Mouse (Mus musculus): Measurements from ENCODE around the gene 9530077C05Rik. TPM values are rescaled to one million over a fixed set of nuclear protein-coding genes. Genes with fewer than 3 reads are reported as not detected.
"Not testable (repeated sequence)": the region's sequence is repeated elsewhere in the genome, so short reads cannot be mapped to it uniquely, and the experiment has no call there.

The 9530077C05Rik gene
- polyA plus RNA-seq, 1 experiment from 2014 or later: 4.9 TPM

GRCm38 (mm10) chr9:22447213-22447612 is 35.9 kb downstream of the 9530077C05Rik start:
- 74% methylated on average over 5 of the region's 5 CpGs for WGBS
- Histone ChIP-seq H3K27ac (ENCODE audit: low read length) (no peak overlapping the region), H3K9me3 (ENCODE audit: control insufficient read depth, low read length) (no peaks in the 10 kb centered on the region), H3K36me3 (ENCODE audit: control insufficient read depth, insufficient read depth, low read length) (peaks cover 49% of the 10 kb centered on the region), H3K4me1 (replicated peaks; ENCODE audit: control insufficient read depth, insufficient read depth, low read length) (no peaks in the 10 kb centered on the region), H3K27me3 (ENCODE audit: control insufficient read depth, insufficient read depth, low read depth, low read length) (no peaks in the 10 kb centered on the region), H3K9ac (ENCODE audit: low read length) (no peak overlapping the region), H3K4me2 (ENCODE audit: low read depth, low read length) (no peak overlapping the region), H3K4me3 (ENCODE audit: low read length) (no peak overlapping the region)
- no peak for ATAC-seq (ENCODE audit: low read depth)

- ATAC-seq (ENCODE audit: low read depth): no peak
- peaks cover 59% of the 10 kb centered on the region for H3K36me3 ChIP-seq (ENCODE audit: control insufficient read depth, insufficient read depth, low read length)
- H3K4me3 ChIP-seq (ENCODE audit: low read length): no peak overlapping the region
- no peaks in the 10 kb centered on the region for H3K27me3 ChIP-seq (ENCODE audit: control insufficient read depth, insufficient read depth, low read depth, low read length)
- H3K9ac ChIP-seq (ENCODE audit: low read length): no peak overlapping the region
- no peak overlapping the region for H3K4me2 ChIP-seq (ENCODE audit: low read depth, low read length)
- H3K27ac ChIP-seq (ENCODE audit: low read length): no peak overlapping the region
- no peaks in the 10 kb centered on the region for H3K4me1 ChIP-seq (replicated peaks; ENCODE audit: control insufficient read depth, insufficient read depth, low read length)
- H3K9me3 ChIP-seq (ENCODE audit: control insufficient read depth, low read length): no peaks in the 10 kb centered on the region
- 82% methylated on average over 13 of the region's 13 CpGs for WGBS
These were observed 37.1 kb downstream of the 9530077C05Rik start for GRCm38 (mm10) chr9:22448420-22448819.

- Histone ChIP-seq H3K4me2 (ENCODE audit: low read depth, low read length) (no peak overlapping the region), H3K9ac (ENCODE audit: low read length) (no peak overlapping the region), H3K9me3 (ENCODE audit: control insufficient read depth, low read length) (no peaks in the 10 kb centered on the region), H3K27ac (ENCODE audit: low read length) (no peak overlapping the region), H3K4me3 (ENCODE audit: low read length) (no peak overlapping the region), H3K27me3 (ENCODE audit: control insufficient read depth, insufficient read depth, low read depth, low read length) (no peaks in the 10 kb centered on the region), H3K4me1 (replicated peaks; ENCODE audit: control insufficient read depth, insufficient read depth, low read length) (no peaks in the 10 kb centered on the region), H3K36me3 (ENCODE audit: control insufficient read depth, insufficient read depth, low read length) (peaks cover 63% of the 10 kb centered on the region)
- 89% methylated on average over 6 of the region's 6 CpGs for WGBS
- no peak for ATAC-seq (ENCODE audit: low read depth)
These were observed 37.9 kb downstream of the 9530077C05Rik start for GRCm38 (mm10) chr9:22449209-22449608.

- H3K27ac ChIP-seq (ENCODE audit: low read length): no peak overlapping the region
- no peak overlapping the region for H3K4me3 ChIP-seq (ENCODE audit: low read length)
- no peaks in the 10 kb centered on the region for H3K9me3 ChIP-seq (ENCODE audit: control insufficient read depth, low read length)
- 83% methylated on average over 10 of the region's 10 CpGs for WGBS
- peaks cover 75% of the 10 kb centered on the region for H3K36me3 ChIP-seq (ENCODE audit: control insufficient read depth, insufficient read depth, low read length)
- no peak overlapping the region for H3K4me2 ChIP-seq (ENCODE audit: low read depth, low read length)
- H3K9ac ChIP-seq (ENCODE audit: low read length): no peak overlapping the region
- no peak for ATAC-seq (ENCODE audit: low read depth)
- H3K27me3 ChIP-seq (ENCODE audit: control insufficient read depth, insufficient read depth, low read depth, low read length): no peaks in the 10 kb centered on the region
- no peaks in the 10 kb centered on the region for H3K4me1 ChIP-seq (replicated peaks; ENCODE audit: control insufficient read depth, insufficient read depth, low read length)
These were observed 41.4 kb downstream of the 9530077C05Rik start for GRCm38 (mm10) chr9:22452697-22453096.

GRCm38 (mm10) chr9:22453501-22453924 is 42.2 kb downstream of the 9530077C05Rik start:
- H3K27ac ChIP-seq (ENCODE audit: low read length): no peak overlapping the region
- H3K9ac ChIP-seq (ENCODE audit: low read length): no peak overlapping the region
- 77% methylated on average over 10 of the region's 10 CpGs for WGBS
- H3K36me3 ChIP-seq (ENCODE audit: control insufficient read depth, insufficient read depth, low read length): peaks cover 67% of the 10 kb centered on the region
- H3K4me3 ChIP-seq (ENCODE audit: low read length): no peak overlapping the region
- no peak for ATAC-seq (ENCODE audit: low read depth)
- H3K4me1 ChIP-seq (replicated peaks; ENCODE audit: control insufficient read depth, insufficient read depth, low read length): no peaks in the 10 kb centered on the region
- no peaks in the 10 kb centered on the region for H3K27me3 ChIP-seq (ENCODE audit: control insufficient read depth, insufficient read depth, low read depth, low read length)
- no peaks in the 10 kb centered on the region for H3K9me3 ChIP-seq (ENCODE audit: control insufficient read depth, low read length)
- no peak overlapping the region for H3K4me2 ChIP-seq (ENCODE audit: low read depth, low read length)

- 89% methylated on average over 8 of the region's 8 CpGs for WGBS
- peaks cover 65% of the 10 kb centered on the region for H3K36me3 ChIP-seq (ENCODE audit: control insufficient read depth, insufficient read depth, low read length)
- not testable (repeated sequence) for H3K9me3 ChIP-seq (ENCODE audit: control insufficient read depth, low read length); H3K9ac ChIP-seq (ENCODE audit: low read length); H3K4me3 ChIP-seq (ENCODE audit: low read length); H3K27ac ChIP-seq (ENCODE audit: low read length); ATAC-seq (ENCODE audit: low read depth); H3K4me1 ChIP-seq (replicated peaks; ENCODE audit: control insufficient read depth, insufficient read depth, low read length); H3K27me3 ChIP-seq (ENCODE audit: control insufficient read depth, insufficient read depth, low read depth, low read length); H3K4me2 ChIP-seq (ENCODE audit: low read depth, low read length)
These were observed 42.7 kb downstream of the 9530077C05Rik start, which contains the start of gene Gm17545 for GRCm38 (mm10) chr9:22453990-22454389. Gene Gm17545, plus strand, starts transcription at chr9:22454290.

GRCm38 (mm10) chr9:22455041-22455440 is 43.7 kb downstream of the 9530077C05Rik start:
- no peak overlapping the region for H3K9ac ChIP-seq (ENCODE audit: low read length)
- peaks cover 58% of the 10 kb centered on the region for H3K36me3 ChIP-seq (ENCODE audit: control insufficient read depth, insufficient read depth, low read length)
- H3K27ac ChIP-seq (ENCODE audit: low read length): no peak overlapping the region
- no peak overlapping the region for H3K4me3 ChIP-seq (ENCODE audit: low read length)
- no peaks in the 10 kb centered on the region for H3K4me1 ChIP-seq (replicated peaks; ENCODE audit: control insufficient read depth, insufficient read depth, low read length)
- ATAC-seq (ENCODE audit: low read depth): no peak
- H3K4me2 ChIP-seq (ENCODE audit: low read depth, low read length): no peak overlapping the region
- no peaks in the 10 kb centered on the region for H3K27me3 ChIP-seq (ENCODE audit: control insufficient read depth, insufficient read depth, low read depth, low read length)
- H3K9me3 ChIP-seq (ENCODE audit: control insufficient read depth, low read length): no peaks in the 10 kb centered on the region

GRCm38 (mm10) chr9:22457142-22457835 is 46.0 kb downstream of the 9530077C05Rik start:
- no peak for ATAC-seq (ENCODE audit: low read depth)
- Histone ChIP-seq H3K4me2 (ENCODE audit: low read depth, low read length) (no peak overlapping the region), H3K4me3 (ENCODE audit: low read length) (no peak overlapping the region), H3K9me3 (ENCODE audit: control insufficient read depth, low read length) (no peaks in the 10 kb centered on the region), H3K4me1 (replicated peaks; ENCODE audit: control insufficient read depth, insufficient read depth, low read length) (no peaks in the 10 kb centered on the region), H3K27ac (ENCODE audit: low read length) (no peak overlapping the region), H3K27me3 (ENCODE audit: control insufficient read depth, insufficient read depth, low read depth, low read length) (no peaks in the 10 kb centered on the region), H3K36me3 (ENCODE audit: control insufficient read depth, insufficient read depth, low read length) (peaks cover 39% of the 10 kb centered on the region), H3K9ac (ENCODE audit: low read length) (no peak overlapping the region)
- WGBS: 71% methylated on average over 11 of the region's 11 CpGs

GRCm38 (mm10) chr9:22461946-22462345 is 50.6 kb downstream of the 9530077C05Rik start:
- Histone ChIP-seq H3K9me3 (ENCODE audit: control insufficient read depth, low read length) (no peaks in the 10 kb centered on the region), H3K4me1 (replicated peaks; ENCODE audit: control insufficient read depth, insufficient read depth, low read length) (no peaks in the 10 kb centered on the region), H3K27me3 (ENCODE audit: control insufficient read depth, insufficient read depth, low read depth, low read length) (no peaks in the 10 kb centered on the region), H3K27ac (ENCODE audit: low read length) (no peak overlapping the region), H3K4me3 (ENCODE audit: low read length) (no peak overlapping the region), H3K36me3 (ENCODE audit: control insufficient read depth, insufficient read depth, low read length) (peaks cover 9% of the 10 kb centered on the region), H3K9ac (ENCODE audit: low read length) (no peak overlapping the region), H3K4me2 (ENCODE audit: low read depth, low read length) (no peak overlapping the region)
- ATAC-seq (ENCODE audit: low read depth): no peak
- 90% methylated on average over 3 of the region's 3 CpGs for WGBS

Data from lung, embryonic 16.5 days (tissue).